Mouse (Mus musculus): ENCODE measurements around the gene Tmem161a.
A peak's percentile ranks its signal among the peaks of the same experiment; 100 is the strongest.
"Not testable (repeated sequence)": the region's sequence is repeated elsewhere in the genome, so short reads cannot be mapped to it uniquely, and the experiment has no call there.

Tmem161a gene

GRCm38 (mm10) chr8:70210538-70210937 is 38.4 kb downstream of the Tmem161a start:
- peak; percentile 67 for DNase-seq (ENCODE audit: low read depth, low spot score)

- DNase-seq (ENCODE audit: low read depth, low spot score) = no peak
These were observed 39.1 kb downstream of the Tmem161a start for GRCm38 (mm10) chr8:70211275-70211674.

- no peak for DNase-seq (ENCODE audit: low read depth, low spot score)
These were observed 39.6 kb downstream of the Tmem161a start for GRCm38 (mm10) chr8:70211726-70212111.

- DNase-seq (ENCODE audit: low read depth, low spot score) = peak; percentile 100
These were observed 40.2 kb downstream of the Tmem161a start, which contains the start of gene Slc25a42 for GRCm38 (mm10) chr8:70212112-70213055. Slc25a42 (minus strand) TSS chr8:70212305.

GRCm38 (mm10) chr8:70214411-70214810 is 42.3 kb downstream of the Tmem161a start:
- no peak for DNase-seq (ENCODE audit: low read depth, low spot score)

- no peak for DNase-seq (ENCODE audit: low read depth, low spot score)
These were observed 42.9 kb downstream of the Tmem161a start for GRCm38 (mm10) chr8:70215092-70215491.

GRCm38 (mm10) chr8:70216161-70216560 is 44.0 kb downstream of the Tmem161a start:
- not testable (repeated sequence) for DNase-seq (ENCODE audit: low read depth, low spot score)

- DNase-seq (ENCODE audit: low read depth, low spot score) = no peak
These were observed 44.4 kb downstream of the Tmem161a start for GRCm38 (mm10) chr8:70216566-70216965.

- DNase-seq (ENCODE audit: low read depth, low spot score) = no peak
These were observed 45.3 kb downstream of the Tmem161a start for GRCm38 (mm10) chr8:70217441-70217840.

- DNase-seq (ENCODE audit: low read depth, low spot score) = no peak
These were observed 47.0 kb downstream of the Tmem161a start for GRCm38 (mm10) chr8:70219107-70219684.

GRCm38 (mm10) chr8:70220236-70220840 is 48.2 kb downstream of the Tmem161a start:
- no peak for DNase-seq (ENCODE audit: low read depth, low spot score)

- DNase-seq (ENCODE audit: low read depth, low spot score) = no peak
These were observed 48.8 kb downstream of the Tmem161a start for GRCm38 (mm10) chr8:70220911-70221310.

GRCm38 (mm10) chr8:70222041-70222440 is 49.9 kb downstream of the Tmem161a start:
- DNase-seq (ENCODE audit: low read depth, low spot score) = no peak

GRCm38 (mm10) chr8:70223341-70223740 is 51.2 kb downstream of the Tmem161a start:
- no peak for DNase-seq (ENCODE audit: low read depth, low spot score)

GRCm38 (mm10) chr8:70227997-70228396 is 55.8 kb downstream of the Tmem161a start:
- peak; percentile 84 for DNase-seq (ENCODE audit: low read depth, low spot score)

- no peak for DNase-seq (ENCODE audit: low read depth, low spot score)
These were observed 58.7 kb downstream of the Tmem161a start for GRCm38 (mm10) chr8:70230837-70231236.
